Mouse (Mus musculus) liver, embryonic 14.5 days (tissue): Measurements from ENCODE around the gene Iffo1. TPM values are rescaled to one million over a fixed set of nuclear protein-coding genes. Genes with fewer than 3 reads are reported as not detected.

Experiments used
- ATAC-seq: fragments of 200-750 bp; cut with Nextera tagmentation; 2 replicates; pipeline ENCODE4 v1.8.0; 2017; ENCODE audit warnings: moderate number of reproducible peaks, mild to moderate bottlenecking, moderate library complexity; ENCODE audit not compliant: insufficient read depth
- DNase-seq, 3 experiments: peaks; one replicate each; pipeline ENCODE4 v3.0.0-alpha.2; 2012 to 2013; ENCODE audit warnings: low read depth in 3 of 3, low spot score in 3 of 3
- H3K27ac ChIP-seq: fragments of 300-500 bp; sonication (generic); 2 replicates; pipeline ENCODE4 v1.5.1; 2014; ENCODE audit warnings: moderate library complexity, mild to moderate bottlenecking, control low read depth, inconsistent platforms
- H3K27me3 ChIP-seq: fragments of 300-500 bp; sonication (generic); 2 replicates; pipeline ENCODE4 v1.6.1; 2014; ENCODE audit warnings: mild to moderate bottlenecking, low read length, moderate library complexity; ENCODE audit not compliant: control insufficient read depth, insufficient read depth
- H3K36me3 ChIP-seq: fragments of 300-500 bp; sonication (generic); replicated peaks from 2 replicates; pipeline ENCODE4 v1.6.1; 2014; ENCODE audit warnings: low read depth; ENCODE audit not compliant: control insufficient read depth, insufficient read depth
- H3K4me1 ChIP-seq, 2 experiments: fragments of 200-500 bp in 1 of 2; fragments of 300-500 bp in 1 of 2; sonication (generic) in 1 of 2; replicated peaks; 2 replicates each; pipeline ENCODE4 v1.6.1; 2012 to 2014; ENCODE audit warnings: antibody characterized with exemption in 1 of 2, inconsistent platforms in 1 of 2, low read length in 1 of 2; ENCODE audit not compliant: control insufficient read depth in 2 of 2, insufficient read depth in 2 of 2
- H3K4me2 ChIP-seq: fragments of 300-500 bp; sonication (generic); 2 replicates; pipeline ENCODE4 v1.6.1; 2014; ENCODE audit warnings: low read depth, mild to moderate bottlenecking, control low read depth, moderate library complexity
- H3K4me3 ChIP-seq, 2 experiments: fragments of 200-500 bp in 1 of 2; fragments of 300-500 bp in 1 of 2; sonication (generic) in 1 of 2; 2 replicates each; pipeline ENCODE4 v1.5.1; 2012 to 2014; ENCODE audit warnings: low read depth in 2 of 2, low read length in 2 of 2, mild to moderate bottlenecking in 2 of 2, control low read depth in 1 of 2, inconsistent platforms in 1 of 2, moderate library complexity in 1 of 2; ENCODE audit not compliant: insufficient read depth in 1 of 2
- H3K9ac ChIP-seq: fragments of 300-500 bp; sonication (generic); replicated peaks from 2 replicates; pipeline ENCODE4 v1.6.1; 2014; ENCODE audit warnings: mild to moderate bottlenecking, control low read depth, moderate library complexity
- H3K9me3 ChIP-seq: fragments of 300-500 bp; sonication (generic); 2 replicates; pipeline ENCODE4 v1.6.1; 2016; ENCODE audit warnings: low read length, mixed read lengths; ENCODE audit not compliant: control insufficient read depth
- CTCF ChIP-seq: IDR thresholded peaks from 2 replicates; pipeline ENCODE4 v1.5.1; 2016; ENCODE audit warnings: antibody characterized with exemption, low read depth, control low read depth
- EP300 ChIP-seq: IDR thresholded peaks from 2 replicates; pipeline ENCODE4 v1.6.1; 2016; ENCODE audit warnings: antibody characterized with exemption, low read depth
- WGBS: fragments of 180-500 bp; shearing (Covaris S2); extraction: QIAGEN DNeasy Blood & Tissue Kit; methylation state at CpG from one replicate; pipeline ENCODE4 v1.1.7; 2014; ENCODE audit not compliant: insufficient replicate concordance; 5-methylcytosine and 5-hydroxymethylcytosine counted together
- polyA plus RNA-seq, 2 experiments: library from polyadenylated mRNA; depleted of rRNA in 1 of 2; stranded (reverse) in 1 of 2; unstranded in 1 of 2; fragments of >200 nt; fragmentation: Nextera tagmentation in 1 of 2; extraction: Ambion mirVana in 1 of 2; gene quantifications; 2 replicates each; pipeline versions ENCODE4 v1.2.1 to v1.2.3; 2012 to 2014

Gene Iffo1
- polyA plus RNA-seq, 2 experiments, result 1.8 to 6.0 TPM

- Histone ChIP-seq H3K4me1 (peaks cover 16 to 27% of the 10 kb centered on the region in 2 experiments), H3K9me3 (no peaks in the 10 kb centered on the region), H3K4me2 (peak overlapping the region; percentile 93), H3K9ac (peak overlapping the region; percentile 57), H3K27me3 (no peaks in the 10 kb centered on the region), H3K4me3 (peak overlapping the region; percentile 55 to 93; a peak in 3 of 4 replicates), H3K36me3 (peaks cover 59% of the 10 kb centered on the region), H3K27ac (peak overlapping the region; percentile 74)
- WGBS, result 14% methylated on average over 10 of the region's 10 CpGs
- TF ChIP-seq EP300, result no peak
- DNase-seq (no peak), ATAC-seq (peak; percentile 9; the same call in 1 of the 2 replicates)
Observed at GRCm38 (mm10) chr6:125166861-125167650, 22.0 kb downstream of the Iffo1 start.

- TF ChIP-seq EP300 (no peak), CTCF (no peak)
- Histone ChIP-seq H3K27me3 (no peaks in the 10 kb centered on the region), H3K4me3 (no peak overlapping the region), H3K4me2 (no peak overlapping the region), H3K27ac (no peak overlapping the region), H3K9me3 (no peaks in the 10 kb centered on the region), H3K4me1 (peaks cover 16 to 27% of the 10 kb centered on the region in 2 experiments), H3K36me3 (peaks cover 64% of the 10 kb centered on the region), H3K9ac (no peak overlapping the region)
- WGBS, result 90% methylated on average over 14 of the region's 14 CpGs
- no peak for DNase-seq
- no peak for ATAC-seq
Observed at GRCm38 (mm10) chr6:125168086-125168485, 23.0 kb downstream of the Iffo1 start.

- TF ChIP-seq CTCF, result peak; percentile 18; the same call in 1 of the 2 replicates
- no peak for TF ChIP-seq EP300
- Histone ChIP-seq H3K27ac (no peak overlapping the region), H3K36me3 (peaks cover 81% of the 10 kb centered on the region), H3K4me3 (no peak overlapping the region), H3K9ac (no peak overlapping the region), H3K9me3 (no peaks in the 10 kb centered on the region), H3K4me1 (peaks cover 16 to 18% of the 10 kb centered on the region in 2 experiments), H3K4me2 (no peak overlapping the region), H3K27me3 (no peaks in the 10 kb centered on the region)
- WGBS, result 80% methylated on average over 6 of the region's 6 CpGs
- ATAC-seq (no peak), DNase-seq (no peak)
Observed at GRCm38 (mm10) chr6:125170194-125170593, 25.2 kb downstream of the Iffo1 start.

- Histone ChIP-seq H3K36me3 (peaks cover 99% of the 10 kb centered on the region), H3K4me2 (no peak overlapping the region), H3K27ac (no peak overlapping the region), H3K9me3 (no peaks in the 10 kb centered on the region), H3K4me3 (no peak overlapping the region), H3K9ac (no peak overlapping the region), H3K4me1 (peaks cover 3 to 4% of the 10 kb centered on the region in 2 experiments; a peak in 3 of 4 replicates), H3K27me3 (no peaks in the 10 kb centered on the region)
- DNase-seq (no peak), ATAC-seq (0 out of 2 replicates have a peak, but pooled peaks have one; percentile 4)
- WGBS, result 55% methylated on average over 2 of the region's 2 CpGs
- TF ChIP-seq CTCF (no peak), EP300 (no peak)
Observed at GRCm38 (mm10) chr6:125172474-125172873, 27.4 kb downstream of the Iffo1 start.

- no peak for ATAC-seq
- Histone ChIP-seq H3K9ac (no peak overlapping the region), H3K9me3 (no peaks in the 10 kb centered on the region), H3K27me3 (no peaks in the 10 kb centered on the region), H3K4me3 (no peak overlapping the region), H3K27ac (no peak overlapping the region), H3K36me3 (peaks cover 100% of the 10 kb centered on the region), H3K4me1 (no peaks in the 10 kb centered on the region), H3K4me2 (no peak overlapping the region)
- WGBS, result 93% methylated on average over 7 of the region's 7 CpGs
- TF ChIP-seq CTCF (no peak), EP300 (no peak)
- DNase-seq, result no peak
Observed at GRCm38 (mm10) chr6:125173256-125173655, 28.2 kb downstream of the Iffo1 start.
